Comparison of ENCODE assay signal across 10 mouse cellular contexts in genomic region chr9:104646348-104646994, GRCm38 (mm10).
DNase-seq lines count a peak whose midpoint lies in the region; ATAC-seq and TF ChIP-seq lines count a peak whose summit lies in the region.
"Had no signal": no experiment of that assay in that cellular context is flagged by ENCODE, and none has a peak within 500 bp of the region (broad histone marks: within the 10 kb centered on the region; RNA-seq: fewer than 3 reads in every experiment).

No protein-coding gene starts in this region.

- ATAC-seq in lung, postnatal 0 days: no peak
- ATAC-seq in neural tube, embryonic 11.5 days (ENCODE audit: insufficient read depth, low FRiP score, low TSS enrichment): peak; percentile 48; the same call in 1 of the 2 replicates
- ATAC-seq: intestine, postnatal 0 days had no signal

- no peak overlapping the region for H3K4me3 ChIP-seq in lung, postnatal 0 days (ENCODE audit: low read depth, low read length)
- no peak overlapping the region for H3K4me3 ChIP-seq in neural tube, embryonic 11.5 days (ENCODE audit: low read depth, low read length)
- H3K4me3 ChIP-seq: midbrain, embryonic 12.5 days had no signal

- H3K27ac ChIP-seq in lung, postnatal 0 days (ENCODE audit: low read length): no peak overlapping the region
- H3K27ac ChIP-seq in neural tube, embryonic 11.5 days (ENCODE audit: low read depth, low read length): no peak overlapping the region
- H3K27ac ChIP-seq: midbrain, embryonic 12.5 days had no signal

- no peak for TF ChIP-seq EP300 in lung, postnatal 0 days (IDR thresholded peaks at IDR 0.05)

- no peak overlapping the region for H3K9ac ChIP-seq in lung, postnatal 0 days (replicated peaks; ENCODE audit: low read depth)
- no peak overlapping the region for H3K9ac ChIP-seq in neural tube, embryonic 11.5 days (ENCODE audit: low read length)
- H3K9ac ChIP-seq: midbrain, embryonic 12.5 days had no signal

- H3K4me2 ChIP-seq in lung, postnatal 0 days (replicated peaks; ENCODE audit: low read depth, low read length): no peak overlapping the region
- H3K4me2 ChIP-seq in neural tube, embryonic 11.5 days (ENCODE audit: low read depth): no peak overlapping the region
- H3K4me2 ChIP-seq: midbrain, embryonic 12.5 days had no signal

- H3K27me3 ChIP-seq in lung, postnatal 0 days (replicated peaks; ENCODE audit: insufficient read depth, low read length): no peaks in the 10 kb centered on the region
- H3K27me3 ChIP-seq in neural tube, embryonic 11.5 days (ENCODE audit: control insufficient read depth, insufficient read depth, low read length): no peaks in the 10 kb centered on the region
- H3K27me3 ChIP-seq: midbrain, embryonic 12.5 days had no signal

- no peak for TF ChIP-seq CTCF in lung, postnatal 0 days (IDR thresholded peaks at IDR 0.05)

- no peaks in the 10 kb centered on the region for H3K36me3 ChIP-seq in lung, postnatal 0 days (ENCODE audit: insufficient read depth, low read length)
- no peaks in the 10 kb centered on the region for H3K36me3 ChIP-seq in neural tube, embryonic 11.5 days (ENCODE audit: control insufficient read depth, insufficient read depth, low read length)
- H3K36me3 ChIP-seq: midbrain, embryonic 12.5 days had no signal

- DNase-seq in frontal cortex, postnatal 10 days (ENCODE audit: low spot score in 2 of 2): peak; percentile 11
- DNase-seq in frontal cortex, postnatal 25 days (ENCODE audit: low spot score in 2 of 2): no peak
- peak; percentile 21 for DNase-seq in lung, postnatal 0 days (ENCODE audit: low spot score)
- no peak for DNase-seq in lung, adult 18-20 months
- peak; percentile 13 for DNase-seq in embryo, embryonic 9.5 days (ENCODE audit: extremely low spot score)
- DNase-seq in neural tube, embryonic 11.5 days (ENCODE audit: low spot score): peak; percentile 46
- DNase-seq in heart, adult 18-20 months: no peak
- no peak for DNase-seq in retina, embryonic 14.5 days (ENCODE audit: low spot score)

- no peaks in the 10 kb centered on the region for H3K4me1 ChIP-seq in lung, postnatal 0 days (ENCODE audit: insufficient read depth, low read depth, low read length)
- H3K4me1 ChIP-seq in neural tube, embryonic 11.5 days (ENCODE audit: control insufficient read depth, insufficient read depth, low read length): no peaks in the 10 kb centered on the region
- H3K4me1 ChIP-seq: midbrain, embryonic 12.5 days had no signal

- WGBS in lung, postnatal 0 days: 48% methylated on average over 5 of the region's 5 CpGs
- WGBS in neural tube, embryonic 11.5 days: 51% methylated on average over 5 of the region's 5 CpGs

- no peaks in the 10 kb centered on the region for H3K9me3 ChIP-seq in lung, postnatal 0 days (ENCODE audit: low read length)
- no peaks in the 10 kb centered on the region for H3K9me3 ChIP-seq in neural tube, embryonic 11.5 days (ENCODE audit: control insufficient read depth, low read length)
- H3K9me3 ChIP-seq: midbrain, embryonic 12.5 days had no signal

Comparison
In these comparisons a context has a peak if more than half of its experiments do, and no peak if none do; other contexts are left out.
1. DNase-seq: peak in frontal cortex, postnatal 10 days (2 of 2), lung, postnatal 0 days (single experiment), embryo, embryonic 9.5 days (single experiment) and neural tube, embryonic 11.5 days (single experiment); none in frontal cortex, postnatal 25 days (0 of 2), lung, adult 18-20 months (0 of 2), heart, adult 18-20 months (0 of 2) and retina, embryonic 14.5 days (single experiment).